Mouse (Mus musculus): ENCODE measurements around the gene Olfr769. TPM values are rescaled to one million over a fixed set of nuclear protein-coding genes. Genes with fewer than 3 reads are reported as not detected.
"Not testable (repeated sequence)": the region's sequence is repeated elsewhere in the genome, so short reads cannot be mapped to it uniquely, and the experiment has no call there.

Olfr769 gene
- polyA plus RNA-seq (2016; fragmentation: Nextera tagmentation; extraction: Ambion mirVana), result not detected in 2 replicates

- H3K27me3 ChIP-seq (replicated peaks; ENCODE audit: low read depth, poor library complexity, severe bottlenecking), result no peaks in the 10 kb centered on the region
- no peaks in the 10 kb centered on the region for H3K4me1 ChIP-seq
- WGBS, result 85% methylated on average over 2 of the region's 2 CpGs
- DNase-seq (ENCODE audit: low spot score), result no peak
- H3K9me3 ChIP-seq, result no peaks in the 10 kb centered on the region
- no peak within 1 kb of the TSS for H3K27ac ChIP-seq (replicated peaks)
- no peak within 1 kb of the TSS for H3K4me3 ChIP-seq
- H3K36me3 ChIP-seq (replicated peaks), result no peaks in the 10 kb centered on the region
Measured at GRCm38 (mm10) chr10:129117761-129118160, at the start of gene Olfr769. TSS of gene Olfr769 (minus strand) at chr10:129117861.

GRCm38 (mm10) chr10:129164651-129165050 is 47.0 kb upstream of the Olfr769 start, which contains the start of gene Olfr771:
TSS of gene Olfr771 (minus strand) at chr10:129164751.
- Histone ChIP-seq H3K36me3 (replicated peaks) (no peaks in the 10 kb centered on the region), H3K27ac (replicated peaks) (no peak within 1 kb of the TSS), H3K4me3 (no peak within 1 kb of the TSS), H3K4me1 (no peaks in the 10 kb centered on the region), H3K27me3 (replicated peaks; ENCODE audit: low read depth, poor library complexity, severe bottlenecking) (no peaks in the 10 kb centered on the region), H3K9me3 (no peaks in the 10 kb centered on the region)
- DNase-seq (ENCODE audit: low spot score), result no peak
- WGBS, result 91% methylated on average over 1 of the region's 1 CpGs

DNA sequence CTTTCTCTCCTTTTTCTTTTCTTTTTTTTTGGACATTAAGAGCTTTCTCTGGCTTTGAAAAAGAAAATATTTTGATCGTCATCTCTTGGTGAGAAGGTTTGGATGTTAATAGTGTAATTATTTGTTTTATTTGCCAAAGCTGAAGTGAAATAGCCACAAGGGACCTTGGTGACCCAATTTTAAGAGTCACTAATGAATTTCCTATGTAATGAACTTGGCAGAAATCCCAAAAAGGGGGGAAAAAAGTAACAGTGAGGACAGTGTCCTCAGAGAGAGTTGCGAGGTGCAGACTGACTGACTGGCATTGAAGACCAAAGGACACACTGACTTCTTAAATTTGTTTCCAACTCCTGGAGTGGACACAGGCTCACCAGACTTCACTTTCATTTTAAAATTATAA is 21.2 kb upstream of the Olfr769 start, which contains the start of gene Olfr770:
TSS of gene Olfr770 (minus strand) at position 101 of the 400 bp plus-strand sequence.
- no peaks in the 10 kb centered on the region for H3K36me3 ChIP-seq (replicated peaks)
- H3K4me1 ChIP-seq, result no peaks in the 10 kb centered on the region
- H3K9me3 ChIP-seq, result no peaks in the 10 kb centered on the region
- DNase-seq (ENCODE audit: low spot score), result no peak
- H3K27ac ChIP-seq (replicated peaks), result no peak within 1 kb of the TSS
- no peaks in the 10 kb centered on the region for H3K27me3 ChIP-seq (replicated peaks; ENCODE audit: low read depth, poor library complexity, severe bottlenecking)
- no peak within 1 kb of the TSS for H3K4me3 ChIP-seq
- WGBS, result 87% methylated on average over 2 of the region's 2 CpGs

- Histone ChIP-seq H3K9me3 (no peaks in the 10 kb centered on the region), H3K36me3 (replicated peaks) (no peaks in the 10 kb centered on the region), H3K27ac (replicated peaks) (no peak overlapping the region), H3K27me3 (replicated peaks; ENCODE audit: low read depth, poor library complexity, severe bottlenecking) (no peaks in the 10 kb centered on the region), H3K4me1 (no peaks in the 10 kb centered on the region), H3K4me3 (no peak overlapping the region)
- WGBS, result 93% methylated on average over 3 of the region's 3 CpGs
- DNase-seq (ENCODE audit: low spot score), result no peak
Measured at GRCm38 (mm10) chr10:129115146-129115545, 2.5 kb downstream of the Olfr769 start.

DNA sequence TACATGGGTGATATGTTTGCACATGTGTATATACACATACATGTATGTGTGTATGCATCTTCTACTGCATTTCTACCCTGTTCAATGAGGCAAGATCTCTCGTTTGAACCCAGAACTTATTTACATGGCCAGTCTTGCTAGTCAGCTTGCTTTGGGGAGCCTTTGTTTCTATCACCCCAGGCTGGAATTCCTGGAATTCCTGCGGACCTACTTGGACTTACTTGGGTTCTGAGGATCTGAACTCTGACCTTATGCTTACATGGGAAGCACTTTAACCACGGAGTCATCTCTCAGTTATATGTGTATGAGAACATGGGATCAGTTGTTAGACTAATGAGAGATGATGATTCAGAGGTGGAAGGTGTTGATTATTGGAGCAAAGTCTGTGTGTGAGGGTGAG is 16.4 kb downstream of the Olfr769 start:
- WGBS, result 29% methylated on average over 3 of the region's 3 CpGs
- Histone ChIP-seq H3K4me1 (no peaks in the 10 kb centered on the region), H3K4me3 (no peak overlapping the region), H3K27ac (replicated peaks) (no peak overlapping the region), H3K27me3 (replicated peaks; ENCODE audit: low read depth, poor library complexity, severe bottlenecking) (no peaks in the 10 kb centered on the region), H3K9me3 (no peaks in the 10 kb centered on the region), H3K36me3 (replicated peaks) (no peaks in the 10 kb centered on the region)
- DNase-seq (ENCODE audit: low spot score), result no peak

DNA sequence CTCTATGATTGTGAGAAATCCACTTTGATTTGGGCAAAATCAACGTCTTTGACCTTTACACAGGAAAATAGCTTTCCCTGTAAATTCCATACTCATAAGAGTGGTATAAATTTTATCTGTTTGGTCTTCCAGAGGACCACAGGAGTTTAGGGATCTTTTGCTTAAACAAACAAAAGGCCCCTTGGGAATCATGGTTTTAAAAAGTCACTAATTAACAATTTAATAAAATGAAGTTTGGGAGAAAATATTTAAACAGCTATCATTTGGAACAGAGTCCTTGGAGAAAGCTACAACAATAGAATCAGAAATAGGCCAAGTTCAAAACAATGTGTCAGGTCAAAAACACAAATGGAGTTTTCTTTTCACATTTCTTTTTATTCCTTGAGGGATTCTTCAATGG is 18.4 kb downstream of the Olfr769 start, which contains the start of gene Olfr768:
TSS of gene Olfr768 (minus strand) at position 101 of the 400 bp plus-strand sequence.
- no peak for DNase-seq (ENCODE audit: low spot score)
- H3K36me3 ChIP-seq (replicated peaks), result no peaks in the 10 kb centered on the region
- no peak within 1 kb of the TSS for H3K4me3 ChIP-seq
- H3K4me1 ChIP-seq, result no peaks in the 10 kb centered on the region
- 85% methylated on average over 1 of the region's 1 CpGs for WGBS
- no peaks in the 10 kb centered on the region for H3K27me3 ChIP-seq (replicated peaks; ENCODE audit: low read depth, poor library complexity, severe bottlenecking)
- H3K9me3 ChIP-seq, result no peaks in the 10 kb centered on the region
- no peak within 1 kb of the TSS for H3K27ac ChIP-seq (replicated peaks)

- H3K9me3 ChIP-seq; H3K4me1 ChIP-seq; H3K27me3 ChIP-seq (replicated peaks; ENCODE audit: low read depth, poor library complexity, severe bottlenecking); H3K27ac ChIP-seq (replicated peaks); H3K4me3 ChIP-seq; DNase-seq (ENCODE audit: low spot score); H3K36me3 ChIP-seq (replicated peaks): not testable (repeated sequence)
Measured at GRCm38 (mm10) chr10:129082810-129083209, 34.9 kb downstream of the Olfr769 start, which contains the start of gene Olfr767. TSS of gene Olfr767 (minus strand) at chr10:129082910.

DNA sequence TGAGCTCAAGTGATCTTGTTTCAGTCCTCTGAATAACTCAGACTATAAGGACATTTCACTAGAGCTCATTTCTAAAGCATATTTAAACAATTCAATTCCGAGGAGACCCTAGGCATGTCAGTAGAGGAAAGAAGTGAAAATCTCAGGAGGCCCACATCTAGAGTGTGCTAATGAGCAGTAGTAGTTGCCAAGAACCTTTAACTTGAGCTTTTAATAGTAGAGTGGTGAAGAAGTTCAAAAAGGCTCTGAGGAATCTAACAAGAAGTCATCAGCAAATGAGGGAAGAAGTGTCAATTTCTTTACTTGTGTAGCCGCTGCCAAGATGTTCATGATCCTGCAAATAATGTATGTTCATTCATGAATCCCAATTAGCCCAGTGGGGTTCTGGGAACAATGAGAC is 48.8 kb downstream of the Olfr769 start, which contains the start of gene Olfr766-ps1:
TSS of gene Olfr766-ps1 (minus strand) at position 101 of the 400 bp plus-strand sequence.
- Histone ChIP-seq H3K27me3 (replicated peaks; ENCODE audit: low read depth, poor library complexity, severe bottlenecking) (no peaks in the 10 kb centered on the region), H3K4me3 (no peak within 1 kb of the TSS), H3K27ac (replicated peaks) (no peak within 1 kb of the TSS), H3K4me1 (no peaks in the 10 kb centered on the region), H3K9me3 (no peaks in the 10 kb centered on the region), H3K36me3 (replicated peaks) (no peaks in the 10 kb centered on the region)
- DNase-seq (ENCODE audit: low spot score), result no peak
- 86% methylated on average over 2 of the region's 2 CpGs for WGBS

Other genes starting within 250 kb of the Olfr769 start
- gene Gdf11, start 226.1 kb downstream of the Olfr769 start, polyA plus RNA-seq (2016; fragmentation: Nextera tagmentation; extraction: Ambion mirVana), result 11.8 and 12.0 TPM in 2 replicates
- 274 and 319 TPM in 2 replicates for gene Cd63, start 216.9 kb downstream of the Olfr769 start, polyA plus RNA-seq (2016; fragmentation: Nextera tagmentation; extraction: Ambion mirVana)
- gene Rdh5, start 195.0 kb downstream of the Olfr769 start, polyA plus RNA-seq (2016; fragmentation: Nextera tagmentation; extraction: Ambion mirVana), result 11.2 and 11.9 TPM in 2 replicates
- 185 and 186 TPM in 2 replicates for gene Bloc1s1, start 193.8 kb downstream of the Olfr769 start, polyA plus RNA-seq (2016; fragmentation: Nextera tagmentation; extraction: Ambion mirVana)
- gene Itga7, start 184.0 kb downstream of the Olfr769 start, polyA plus RNA-seq (2016; fragmentation: Nextera tagmentation; extraction: Ambion mirVana), result 1.8 and 2.7 TPM in 2 replicates
- gene Mettl7b, start 156.9 kb downstream of the Olfr769 start, polyA plus RNA-seq (2016; fragmentation: Nextera tagmentation; extraction: Ambion mirVana), result not detected in 2 replicates
- not detected in 2 replicates for gene Olfr9, start 128.4 kb downstream of the Olfr769 start, polyA plus RNA-seq (2016; fragmentation: Nextera tagmentation; extraction: Ambion mirVana)
- not detected in 2 replicates for gene Olfr763, start 107.1 kb downstream of the Olfr769 start, polyA plus RNA-seq (2016; fragmentation: Nextera tagmentation; extraction: Ambion mirVana)
- not detected in 2 replicates for gene Olfr764-ps1, start 78.0 kb downstream of the Olfr769 start, polyA plus RNA-seq (2016; fragmentation: Nextera tagmentation; extraction: Ambion mirVana)
- gene Olfr765, start 67.9 kb downstream of the Olfr769 start, polyA plus RNA-seq (2016; fragmentation: Nextera tagmentation; extraction: Ambion mirVana), result not detected in 2 replicates
- gene Olfr766-ps1, start 48.9 kb downstream of the Olfr769 start, polyA plus RNA-seq (2016; fragmentation: Nextera tagmentation; extraction: Ambion mirVana), result not detected in 2 replicates
- gene Olfr767, start 35.0 kb downstream of the Olfr769 start, polyA plus RNA-seq (2016; fragmentation: Nextera tagmentation; extraction: Ambion mirVana), result not detected in 2 replicates
- not detected in 2 replicates for gene Olfr768, start 18.5 kb downstream of the Olfr769 start, polyA plus RNA-seq (2016; fragmentation: Nextera tagmentation; extraction: Ambion mirVana)
- gene Olfr770, start 21.1 kb upstream of the Olfr769 start, polyA plus RNA-seq (2016; fragmentation: Nextera tagmentation; extraction: Ambion mirVana), result not detected in 2 replicates
- gene Olfr771, start 46.9 kb upstream of the Olfr769 start, polyA plus RNA-seq (2016; fragmentation: Nextera tagmentation; extraction: Ambion mirVana), result not detected in 2 replicates
- not detected in 2 replicates for gene Olfr772, start 60.1 kb upstream of the Olfr769 start, polyA plus RNA-seq (2016; fragmentation: Nextera tagmentation; extraction: Ambion mirVana)
- not detected in 2 replicates for gene Olfr773, start 69.6 kb upstream of the Olfr769 start, polyA plus RNA-seq (2016; fragmentation: Nextera tagmentation; extraction: Ambion mirVana)
- not detected in 2 replicates for gene Olfr774, start 118.3 kb upstream of the Olfr769 start, polyA plus RNA-seq (2016; fragmentation: Nextera tagmentation; extraction: Ambion mirVana)
- not detected in 2 replicates for gene Olfr775, start 130.6 kb upstream of the Olfr769 start, polyA plus RNA-seq (2016; fragmentation: Nextera tagmentation; extraction: Ambion mirVana)
- not detected in 2 replicates for gene Olfr776, start 141.3 kb upstream of the Olfr769 start, polyA plus RNA-seq (2016; fragmentation: Nextera tagmentation; extraction: Ambion mirVana)
- gene Olfr777, start 153.6 kb upstream of the Olfr769 start, polyA plus RNA-seq (2016; fragmentation: Nextera tagmentation; extraction: Ambion mirVana), result not detected in 2 replicates
- not detected in 2 replicates for gene Olfr780, start 200.3 kb upstream of the Olfr769 start, polyA plus RNA-seq (2016; fragmentation: Nextera tagmentation; extraction: Ambion mirVana)
- gene Olfr781, start 211.0 kb upstream of the Olfr769 start, polyA plus RNA-seq (2016; fragmentation: Nextera tagmentation; extraction: Ambion mirVana), result not detected in 2 replicates
- gene Olfr782, start 231.0 kb upstream of the Olfr769 start, polyA plus RNA-seq (2016; fragmentation: Nextera tagmentation; extraction: Ambion mirVana), result not detected in 2 replicates